In genomic region chr19:6909021-6909420, GRCm38 (mm10) we compare ENCODE assay signal across 8 mouse cellular contexts. TPM values are rescaled to one million over a fixed set of nuclear protein-coding genes. Genes with fewer than 3 reads are reported as not detected.
DNase-seq lines count a peak whose midpoint lies in the region; ATAC-seq and TF ChIP-seq lines count a peak whose summit lies in the region.

No protein-coding gene starts in this region.

- intact Hi-C loops in gastrocnemius, adult 2 months (cut with DNase I): loop anchor here (5.0 kb wide), 1 partner anchor 72 kb away; no protein-coding TSS in a partner anchor

- peaks cover 25% of the 10 kb centered on the region for H3K4me1 ChIP-seq in thymus, adult 2 months (replicated peaks; ENCODE audit: control insufficient read depth, insufficient read depth, low read length)
- H3K4me1 ChIP-seq in liver, embryonic 12.5 days: peaks cover 39% of the 10 kb centered on the region

- ATAC-seq in liver, embryonic 12.5 days: no peak

- no peak for TF ChIP-seq CTCF in gastrocnemius, adult 2 months (IDR thresholded peaks at IDR 0.05)
- no peak for TF ChIP-seq CTCF in thymus, adult 2 months (IDR thresholded peaks at IDR 0.05; ENCODE audit: borderline replicate concordance, control insufficient read depth, extremely low read depth, insufficient read depth, low read length, poor library complexity)

- 7% methylated on average over 11 of the region's 11 CpGs for WGBS in thymus, adult 2 months
- WGBS in liver, embryonic 12.5 days (ENCODE audit: insufficient replicate concordance): 5% methylated on average over 11 of the region's 11 CpGs

- H3K36me3 ChIP-seq in thymus, adult 2 months (ENCODE audit: control insufficient read depth, insufficient read depth, low read length): peaks cover 4% of the 10 kb centered on the region; the same call in 1 of the 2 replicates
- peaks cover 53% of the 10 kb centered on the region for H3K36me3 ChIP-seq in liver, embryonic 12.5 days

- peak overlapping the region; percentile 90 for H3K4me2 ChIP-seq in liver, embryonic 12.5 days

- no peak for DNase-seq in gastrocnemius, adult 2 months
- no peak for DNase-seq in gastrocnemius, postnatal 25 days
- no peak for DNase-seq in thymus, adult 2 months
- no peak for DNase-seq in thymus, postnatal 25 days
- no peak for DNase-seq in adrenal gland, postnatal 25 days
- DNase-seq in thymus, postnatal 14 days: no peak
- DNase-seq in spleen, postnatal 36 days (ENCODE audit: low spot score in 2 of 2): no peak

- peak overlapping the region; percentile 99 for H3K27ac ChIP-seq in gastrocnemius, adult 2 months
- H3K27ac ChIP-seq in thymus, adult 2 months (ENCODE audit: control insufficient read depth, insufficient read depth, low read length): peak overlapping the region; percentile 94
- H3K27ac ChIP-seq in liver, embryonic 12.5 days: peak overlapping the region; percentile 98

- H3K9ac ChIP-seq in liver, embryonic 12.5 days: peak overlapping the region; percentile 82

- peak overlapping the region; percentile 91 for H3K4me3 ChIP-seq in gastrocnemius, adult 2 months
- peak overlapping the region; percentile 68 for H3K4me3 ChIP-seq in thymus, adult 2 months (ENCODE audit: control insufficient read depth, insufficient read depth, low read length)
- peak overlapping the region; percentile 78 for H3K4me3 ChIP-seq in liver, embryonic 12.5 days

- no peak for TF ChIP-seq POLR2A in thymus, adult 2 months (IDR thresholded peaks at IDR 0.05; ENCODE audit: control insufficient read depth, extremely low read depth, insufficient read depth, low read length, poor library complexity)

- no peaks in the 10 kb centered on the region for H3K27me3 ChIP-seq in thymus, adult 2 months (ENCODE audit: control insufficient read depth, insufficient read depth, low read length)
- no peaks in the 10 kb centered on the region for H3K27me3 ChIP-seq in liver, embryonic 12.5 days (replicated peaks)

- H3K9me3 ChIP-seq in liver, embryonic 12.5 days (replicated peaks): no peaks in the 10 kb centered on the region

RNA-seq across cellular contexts. Expression of gene Trmt112, which starts 0.5 kb away (rescaled TPM):
- total RNA-seq in gastrocnemius, adult 2 months (2021): 10 to 100 TPM; 32.7 to 41.3 TPM
- total RNA-seq in gastrocnemius, postnatal 25 days (2021): 10 to 100 TPM; 28.8 to 32.2 TPM
- 183 and 203 TPM in 2 replicates for polyA plus RNA-seq in thymus, adult 2 months (2012; rRNA removed)
- polyA plus RNA-seq in liver, embryonic 12.5 days (2016; fragmentation: Nextera tagmentation; extraction: Ambion mirVana): 115 TPM in 2 replicates
- 95.2 and 108 TPM in 2 replicates for total RNA-seq in adrenal gland, postnatal 25 days (2021)

RNA-seq across cellular contexts. Expression of gene Prdx5, which starts 0.9 kb away (rescaled TPM):
- total RNA-seq in gastrocnemius, adult 2 months (2021): 100 to 1,000 TPM; 177 to 270 TPM
- 100 to 1,000 TPM; 212 to 215 TPM for total RNA-seq in gastrocnemius, postnatal 25 days (2021)
- 99.4 and 133 TPM in 2 replicates for polyA plus RNA-seq in thymus, adult 2 months (2012; rRNA removed)
- 94.2 and 101 TPM in 2 replicates for polyA plus RNA-seq in liver, embryonic 12.5 days (2016; fragmentation: Nextera tagmentation; extraction: Ambion mirVana)
- total RNA-seq in adrenal gland, postnatal 25 days (2021): 196 and 278 TPM in 2 replicates

RNA-seq across cellular contexts. Expression of gene Esrra, which starts 12.6 kb away (rescaled TPM):
- total RNA-seq in gastrocnemius, adult 2 months (2021): 100 to 1,000 TPM in 1 of 2 experiments, 10 to 100 TPM in 1; 80.0 to 108 TPM
- total RNA-seq in gastrocnemius, postnatal 25 days (2021): 10 to 100 TPM; 86.8 to 89.5 TPM
- polyA plus RNA-seq in thymus, adult 2 months (2012; rRNA removed): 67.9 and 77.4 TPM in 2 replicates
- polyA plus RNA-seq in liver, embryonic 12.5 days (2016; fragmentation: Nextera tagmentation; extraction: Ambion mirVana): 6.5 and 6.8 TPM in 2 replicates
- total RNA-seq in adrenal gland, postnatal 25 days (2021): 44.2 and 44.6 TPM in 2 replicates

RNA-seq across cellular contexts. Expression of gene Catsperz, which starts 16.2 kb away (rescaled TPM):
- not detected for total RNA-seq in gastrocnemius, adult 2 months (2021)
- total RNA-seq in gastrocnemius, postnatal 25 days (2021): not detected
- 3.7 and 5.2 TPM in 2 replicates for polyA plus RNA-seq in thymus, adult 2 months (2012; rRNA removed)
- polyA plus RNA-seq in liver, embryonic 12.5 days (2016; fragmentation: Nextera tagmentation; extraction: Ambion mirVana): 0.80 and 0.93 TPM in 2 replicates
- not detected in 2 replicates for total RNA-seq in adrenal gland, postnatal 25 days (2021)

RNA-seq across cellular contexts. Expression of gene Kcnk4, which starts 25.3 kb away (rescaled TPM):
- total RNA-seq in gastrocnemius, adult 2 months (2021): not detected
- not detected for total RNA-seq in gastrocnemius, postnatal 25 days (2021)
- polyA plus RNA-seq in thymus, adult 2 months (2012; rRNA removed): 1.5 and 1.8 TPM in 2 replicates
- polyA plus RNA-seq in liver, embryonic 12.5 days (2016; fragmentation: Nextera tagmentation; extraction: Ambion mirVana): 0.05 TPM in 1 of 2 replicates, not detected in the other
- 0.12 TPM in 1 of 2 replicates, not detected in the other for total RNA-seq in adrenal gland, postnatal 25 days (2021)
